Mouse (Mus musculus) heart, postnatal 25 days (tissue): ENCODE data around the gene Serinc3. TPM values are rescaled to one million over a fixed set of nuclear protein-coding genes. Genes with fewer than 3 reads are reported as not detected.

ENCODE experiments used
- DNase-seq: peaks from one replicate; pipeline ENCODE4 v3.0.0; 2022; ENCODE audit warnings: low spot score
- intact Hi-C: fragments of 180-260 bp; cut with DNase I; formaldehyde crosslinking; loops from one replicate; pipeline ENCODE4 v1.15.1; 2025
- total RNA-seq, 2 experiments: library from RNA; stranded (reverse); gene quantifications; 2 replicates each; pipeline ENCODE4 v1.2.3; 2021

The Serinc3 gene
- total RNA-seq, 2 experiments from 2014 or later: 291 to 357 TPM

- intact Hi-C loops: loop anchor here (2.0 to 10.0 kb wide), 4 partner anchors 36 to 183 kb away; no protein-coding TSS in a partner anchor
- no peak for DNase-seq
Observed at GRCm38 (mm10) chr2:163601712-163602100, 43.2 kb downstream of the Serinc3 start.

GRCm38 (mm10) chr2:163601066-163601465 is 43.9 kb downstream of the Serinc3 start:
- intact Hi-C loops: loop anchor here (2.0 to 10.0 kb wide), 3 partner anchors 36 to 184 kb away; no protein-coding TSS in a partner anchor

GRCm38 (mm10) chr2:163599226-163599625 is 45.7 kb downstream of the Serinc3 start:
- no peak for DNase-seq
- intact Hi-C loops: no loop called here

More at GRCm38 (mm10) chr2:163601066-163601465, 43.9 kb downstream of the Serinc3 start:
- no peak for DNase-seq

- DNase-seq: no peak
- intact Hi-C loops: no loop called here
Observed at GRCm38 (mm10) chr2:163597661-163598060, 47.3 kb downstream of the Serinc3 start.

- no peak for DNase-seq
- intact Hi-C loops: no loop called here
Observed at GRCm38 (mm10) chr2:163596873-163597155, 48.1 kb downstream of the Serinc3 start.

GRCm38 (mm10) chr2:163596057-163596872 is 48.7 kb downstream of the Serinc3 start:
- DNase-seq: peak; percentile 74
- intact Hi-C loops: no loop called here

- intact Hi-C loops: no loop called here
- DNase-seq: peak; percentile 19
Observed at GRCm38 (mm10) chr2:163595119-163595518, 49.8 kb downstream of the Serinc3 start.

GRCm38 (mm10) chr2:163593636-163594282 is 51.2 kb downstream of the Serinc3 start:
- intact Hi-C loops: no loop called here
- no peak for DNase-seq

- intact Hi-C loops: no loop called here
- DNase-seq: no peak
Observed at GRCm38 (mm10) chr2:163592084-163592483, 52.8 kb downstream of the Serinc3 start.

- no peak for DNase-seq
- intact Hi-C loops: no loop called here
Observed at GRCm38 (mm10) chr2:163590996-163591395, 53.9 kb downstream of the Serinc3 start.

- intact Hi-C loops: no loop called here
- no peak for DNase-seq
Observed at GRCm38 (mm10) chr2:163590211-163590610, 54.7 kb downstream of the Serinc3 start.

GRCm38 (mm10) chr2:163587506-163587905 is 57.4 kb downstream of the Serinc3 start:
- DNase-seq: no peak
- intact Hi-C loops: no loop called here

- DNase-seq: no peak
- intact Hi-C loops: no loop called here
Observed at GRCm38 (mm10) chr2:163586384-163587261, 58.3 kb downstream of the Serinc3 start.

GRCm38 (mm10) chr2:163584088-163584426 is 60.9 kb downstream of the Serinc3 start:
- DNase-seq: no peak
- intact Hi-C loops: no loop called here

GRCm38 (mm10) chr2:163583226-163584087 is 61.5 kb downstream of the Serinc3 start:
- intact Hi-C loops: no loop called here
- no peak for DNase-seq

GRCm38 (mm10) chr2:163580069-163580945 is 64.6 kb downstream of the Serinc3 start:
- intact Hi-C loops: no loop called here
- no peak for DNase-seq

- DNase-seq: no peak
- intact Hi-C loops: no loop called here
Observed at GRCm38 (mm10) chr2:163577986-163578385, 66.9 kb downstream of the Serinc3 start.

- intact Hi-C loops: no loop called here
- no peak for DNase-seq
Observed at GRCm38 (mm10) chr2:163575248-163575647, 69.7 kb downstream of the Serinc3 start.

- intact Hi-C loops: no loop called here
- no peak for DNase-seq
Observed at GRCm38 (mm10) chr2:163574321-163574720, 70.6 kb downstream of the Serinc3 start.
